Mouse (Mus musculus) limb, embryonic 13.5 days (tissue): ENCODE data around the gene Smyd1. TPM values are rescaled to one million over a fixed set of nuclear protein-coding genes. Genes with fewer than 3 reads are reported as not detected.

Experiments
- ATAC-seq: fragments of 200-750 bp; cut with Nextera tagmentation; 2 replicates; pipeline ENCODE4 v1.8.0; 2017; ENCODE audit warnings: low read depth, moderate number of reproducible peaks, moderate TSS enrichment; ENCODE audit not compliant: low FRiP score
- H3K27ac ChIP-seq: fragments of 300-500 bp; sonication (generic); 2 replicates; pipeline ENCODE4 v1.5.1; 2015; ENCODE audit warnings: inconsistent platforms, mild to moderate bottlenecking, moderate library complexity
- H3K27me3 ChIP-seq: fragments of 300-500 bp; sonication (generic); 2 replicates; pipeline ENCODE4 v1.6.1; 2015; ENCODE audit warnings: mild to moderate bottlenecking, inconsistent platforms
- H3K36me3 ChIP-seq: fragments of 300-500 bp; sonication (generic); 2 replicates; pipeline ENCODE4 v1.6.1; 2015; ENCODE audit warnings: inconsistent platforms, mild to moderate bottlenecking, moderate library complexity
- H3K4me1 ChIP-seq: fragments of 300-500 bp; sonication (generic); 2 replicates; pipeline ENCODE4 v1.6.1; 2015; ENCODE audit warnings: inconsistent platforms
- H3K4me2 ChIP-seq: fragments of 300-500 bp; sonication (generic); replicated peaks from 2 replicates; pipeline ENCODE4 v1.6.1; 2015; ENCODE audit warnings: inconsistent platforms, mild to moderate bottlenecking, moderate library complexity
- H3K4me3 ChIP-seq: fragments of 300-500 bp; sonication (generic); 2 replicates; pipeline ENCODE4 v1.5.1; 2015; ENCODE audit warnings: moderate library complexity, mild to moderate bottlenecking, inconsistent platforms
- H3K9ac ChIP-seq: fragments of 300-500 bp; sonication (generic); 2 replicates; pipeline ENCODE4 v1.6.1; 2015; ENCODE audit warnings: mild to moderate bottlenecking, inconsistent platforms
- H3K9me3 ChIP-seq: fragments of 300-500 bp; sonication (generic); 2 replicates; pipeline ENCODE4 v1.6.1; 2016; ENCODE audit warnings: inconsistent platforms
- WGBS: fragments of 180-500 bp; shearing (Covaris S2); methylation state at CpG from one replicate; pipeline ENCODE4 v1.1.7; 2015; 5-methylcytosine and 5-hydroxymethylcytosine counted together
- microRNA-seq: library from miRNA; unstranded; fragments of <30 nt; microRNA quantifications from one replicate; pipeline ENCODE4, GENCODE M21; 2016
- polyA plus RNA-seq: library from polyadenylated mRNA; unstranded; fragments of >200 nt; fragmentation: Nextera tagmentation; extraction: Ambion mirVana; gene quantifications from 2 replicates; pipeline ENCODE4 v1.2.1, GENCODE M21; 2015

Smyd1 gene
- polyA plus RNA-seq, 1 experiment from 2014 or later: 11.7 TPM

DNA sequence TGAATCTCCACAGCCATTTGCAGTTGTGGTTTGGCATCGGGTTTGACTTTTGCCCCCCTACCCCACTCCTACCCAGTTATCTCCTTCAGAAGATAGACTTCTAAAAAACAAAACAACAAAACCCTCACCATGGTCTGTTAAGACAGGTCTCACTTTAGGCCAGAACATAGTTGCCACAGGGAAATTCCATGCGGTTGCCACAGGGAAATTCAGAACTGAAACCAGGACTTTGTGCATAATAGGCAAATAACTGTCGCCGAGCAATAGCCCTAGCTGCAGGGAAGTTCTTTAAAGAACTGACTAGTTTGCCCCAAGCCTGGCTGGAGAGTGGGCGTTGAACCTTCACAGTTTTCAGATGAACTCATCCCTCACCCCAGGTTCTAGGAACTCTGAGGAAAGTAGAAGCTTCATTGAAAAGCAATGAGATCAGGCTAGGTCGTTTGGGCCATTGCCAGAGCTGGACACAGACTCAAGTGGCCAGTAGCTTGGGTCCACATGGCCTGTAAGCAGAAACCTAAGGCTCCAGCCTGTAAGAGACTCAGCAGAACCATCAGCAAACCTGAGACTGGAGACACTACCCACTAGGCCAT lies 128.8 kb downstream of the Smyd1 start:
- H3K36me3 ChIP-seq: no peaks in the 10 kb centered on the region
- H3K27me3 ChIP-seq: no peaks in the 10 kb centered on the region
- H3K9me3 ChIP-seq: no peaks in the 10 kb centered on the region
- no peak for ATAC-seq
- H3K4me1 ChIP-seq: no peaks in the 10 kb centered on the region
- H3K27ac ChIP-seq: no peak overlapping the region
- H3K4me3 ChIP-seq: no peak overlapping the region
- WGBS: 82% methylated on average over 6 of the region's 6 CpGs
- no peak overlapping the region for H3K4me2 ChIP-seq
- H3K9ac ChIP-seq: no peak overlapping the region

DNA sequence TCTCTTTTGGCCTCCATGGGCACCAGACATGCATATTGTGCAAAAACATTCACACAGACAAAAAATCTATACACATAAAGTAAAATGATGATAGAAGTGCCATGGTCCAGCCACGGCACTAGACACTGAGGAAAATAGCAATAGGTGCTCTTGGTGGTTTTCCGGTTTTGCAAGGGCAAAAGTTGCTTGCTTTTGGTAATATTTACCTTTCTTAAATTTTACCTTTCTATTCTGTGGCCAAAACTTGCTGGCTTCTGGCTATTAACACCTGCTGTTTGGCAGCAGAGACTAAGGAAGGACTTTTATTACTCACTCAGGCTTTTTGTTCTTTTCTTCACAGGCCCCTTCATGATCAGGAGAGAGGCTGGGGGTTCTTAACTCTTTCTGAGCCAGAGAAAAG lies 131.5 kb downstream of the Smyd1 start:
- Histone ChIP-seq H3K4me1 (no peaks in the 10 kb centered on the region), H3K4me3 (no peak overlapping the region), H3K27ac (no peak overlapping the region), H3K4me2 (no peak overlapping the region), H3K9ac (no peak overlapping the region), H3K9me3 (no peaks in the 10 kb centered on the region), H3K27me3 (no peaks in the 10 kb centered on the region), H3K36me3 (no peaks in the 10 kb centered on the region)
- 76% methylated on average over 2 of the region's 2 CpGs for WGBS
- no peak for ATAC-seq

DNA sequence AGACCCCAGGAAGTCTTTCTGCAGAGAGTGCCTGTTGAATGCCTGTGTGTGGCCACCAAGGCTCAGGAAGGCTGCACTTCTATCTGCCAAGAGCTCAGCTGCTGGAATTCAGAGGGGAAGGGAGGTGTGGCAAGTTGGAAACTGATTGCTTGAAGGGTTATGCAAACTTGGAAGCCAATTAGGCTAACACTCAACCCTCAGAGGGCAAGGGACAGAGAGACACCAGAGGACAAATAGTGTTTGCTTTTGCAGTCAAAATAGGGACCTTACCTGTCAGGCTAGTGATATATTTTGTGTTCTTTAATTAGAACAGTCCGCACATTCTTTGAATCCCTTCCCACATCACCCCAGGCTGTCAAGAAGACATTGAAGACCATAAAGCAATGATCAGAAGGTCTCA lies 132.5 kb downstream of the Smyd1 start:
- no peaks in the 10 kb centered on the region for H3K9me3 ChIP-seq
- no peaks in the 10 kb centered on the region for H3K27me3 ChIP-seq
- H3K27ac ChIP-seq: no peak overlapping the region
- no peak overlapping the region for H3K4me2 ChIP-seq
- no peak overlapping the region for H3K9ac ChIP-seq
- H3K36me3 ChIP-seq: no peaks in the 10 kb centered on the region
- 24% methylated on average over 1 of the region's 1 CpGs for WGBS
- H3K4me3 ChIP-seq: no peak overlapping the region
- no peak for ATAC-seq
- H3K4me1 ChIP-seq: no peaks in the 10 kb centered on the region

DNA sequence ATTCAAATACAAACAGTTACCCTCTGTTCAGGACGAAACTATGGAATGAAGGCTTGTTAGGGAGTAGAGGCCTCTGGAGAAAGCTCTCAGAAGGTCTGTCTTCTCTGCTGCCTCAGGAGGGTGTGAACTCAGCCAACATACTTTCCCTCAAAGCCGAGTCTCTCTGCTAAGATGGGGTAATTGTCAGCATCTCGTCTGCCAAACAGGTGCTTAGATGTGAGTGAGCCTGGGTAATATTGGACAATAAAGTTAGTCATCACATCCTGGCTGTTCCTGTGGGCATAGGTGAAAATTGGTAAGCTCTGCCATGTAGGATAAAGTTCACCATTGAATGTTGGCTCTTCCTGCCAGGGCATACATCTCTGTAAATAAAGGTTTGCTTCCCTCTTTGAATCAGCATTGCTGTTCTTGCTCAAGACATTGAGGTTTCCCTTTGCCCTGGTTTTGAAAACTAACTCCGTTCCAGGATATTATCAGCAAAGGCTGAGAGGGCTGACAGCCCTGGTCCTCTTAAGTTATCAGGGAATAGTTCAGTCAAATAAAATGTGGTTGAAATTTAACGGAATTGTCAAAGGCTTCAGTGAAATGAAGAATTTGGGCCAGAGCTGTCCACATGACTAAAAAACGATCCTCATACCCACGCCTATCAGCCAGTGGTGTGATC lies 137.0 kb downstream of the Smyd1 start:
- Histone ChIP-seq H3K9ac (no peak overlapping the region), H3K9me3 (no peaks in the 10 kb centered on the region), H3K27ac (no peak overlapping the region), H3K36me3 (no peaks in the 10 kb centered on the region), H3K4me2 (no peak overlapping the region), H3K4me3 (no peak overlapping the region), H3K27me3 (no peaks in the 10 kb centered on the region), H3K4me1 (no peaks in the 10 kb centered on the region)
- 79% methylated on average over 7 of the region's 7 CpGs for WGBS
- ATAC-seq: no peak

DNA sequence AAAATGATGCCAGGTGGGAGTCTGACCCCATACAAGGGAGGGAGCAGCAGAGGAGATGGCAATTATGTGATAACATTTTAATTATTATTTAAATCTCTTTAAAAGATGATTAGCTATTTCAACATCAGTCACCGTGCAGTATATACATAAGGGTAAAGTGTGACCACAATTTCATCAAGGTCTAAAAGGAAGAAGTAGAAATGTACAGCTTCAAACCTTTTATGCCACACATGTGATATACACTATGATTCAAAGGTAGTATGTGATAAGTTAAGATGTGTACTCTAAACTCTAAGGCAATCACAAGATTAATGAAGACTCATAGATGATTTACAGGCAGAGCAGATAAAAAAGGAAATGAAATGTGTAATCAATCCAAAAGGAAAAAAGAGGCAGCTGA lies 141.4 kb downstream of the Smyd1 start:
- no peaks in the 10 kb centered on the region for H3K9me3 ChIP-seq
- H3K27me3 ChIP-seq: no peaks in the 10 kb centered on the region
- no peak overlapping the region for H3K4me2 ChIP-seq
- no peak overlapping the region for H3K27ac ChIP-seq
- H3K36me3 ChIP-seq: no peaks in the 10 kb centered on the region
- H3K9ac ChIP-seq: no peak overlapping the region
- ATAC-seq: no peak
- 87% methylated on average over 1 of the region's 1 CpGs for WGBS
- no peak overlapping the region for H3K4me3 ChIP-seq
- H3K4me1 ChIP-seq: no peaks in the 10 kb centered on the region

DNA sequence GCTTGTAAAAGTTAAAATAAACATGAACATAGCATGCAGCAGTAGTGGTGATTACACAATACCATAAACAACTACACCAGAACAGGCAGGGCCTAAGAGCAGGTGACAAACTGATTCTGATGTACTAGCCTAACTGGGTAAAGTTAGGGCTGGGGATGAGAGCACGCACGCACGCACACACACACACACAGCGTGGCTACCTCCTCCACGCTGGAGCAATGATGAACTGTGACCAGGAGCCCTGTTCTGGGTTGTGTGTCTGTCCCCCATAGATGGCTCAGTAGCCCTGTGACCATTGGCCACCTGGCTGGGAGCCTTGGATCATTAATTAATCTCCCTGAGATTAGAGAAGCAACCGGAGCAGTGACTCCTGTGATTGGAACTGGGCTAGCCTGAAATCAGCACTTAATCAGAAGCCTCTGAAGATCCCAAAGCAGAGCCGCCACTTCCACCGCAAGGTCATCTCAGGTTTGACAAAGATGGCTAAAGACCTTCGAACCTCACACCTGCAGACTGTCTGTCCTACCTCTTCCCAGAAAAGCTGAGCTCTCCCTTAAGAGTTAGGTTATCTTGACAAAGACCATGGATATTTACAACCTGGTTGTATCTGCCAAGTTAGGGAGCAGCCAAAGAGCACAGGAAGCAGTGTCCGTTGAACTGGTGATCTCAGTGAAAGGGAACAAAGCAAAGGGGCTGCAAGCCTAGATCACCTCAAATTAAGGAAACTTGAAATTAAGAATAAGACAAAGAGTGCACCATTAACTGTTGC lies 149.0 kb downstream of the Smyd1 start:
- no peak overlapping the region for H3K4me2 ChIP-seq
- no peak for ATAC-seq
- no peaks in the 10 kb centered on the region for H3K27me3 ChIP-seq
- H3K9me3 ChIP-seq: no peaks in the 10 kb centered on the region
- no peak overlapping the region for H3K27ac ChIP-seq
- H3K36me3 ChIP-seq: no peaks in the 10 kb centered on the region
- no peak overlapping the region for H3K9ac ChIP-seq
- WGBS: 90% methylated on average over 10 of the region's 10 CpGs
- H3K4me1 ChIP-seq: no peaks in the 10 kb centered on the region
- H3K4me3 ChIP-seq: no peak overlapping the region

DNA sequence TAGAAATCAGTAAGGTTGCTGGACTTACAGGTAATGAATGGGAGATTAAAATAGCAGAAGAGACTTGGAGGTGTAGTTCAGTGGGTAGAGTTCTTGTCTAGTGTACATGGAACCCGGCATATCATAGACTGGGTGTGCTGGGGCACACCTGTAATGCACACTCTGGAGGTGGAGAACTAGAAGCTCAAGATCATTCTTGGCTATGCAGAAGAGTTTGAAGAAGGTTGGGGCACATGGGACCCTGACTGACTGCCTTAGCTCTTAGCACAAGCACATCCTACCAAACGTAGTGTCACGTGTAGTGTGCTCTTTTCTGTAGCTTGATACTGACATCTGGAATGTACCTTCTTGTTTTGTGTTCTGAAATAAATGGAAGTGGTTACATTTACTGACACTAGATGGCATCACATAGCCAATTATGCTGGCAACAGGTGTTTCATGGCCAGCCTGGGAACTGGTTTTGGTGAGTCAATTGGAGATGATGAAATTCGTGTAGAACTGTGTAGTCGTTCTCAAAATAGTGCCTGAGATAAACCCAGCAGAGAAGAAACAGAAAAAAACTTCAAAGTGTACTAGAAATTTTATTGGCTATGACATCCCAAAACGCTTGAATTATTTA lies 155.4 kb downstream of the Smyd1 start:
- no peaks in the 10 kb centered on the region for H3K27me3 ChIP-seq
- no peak overlapping the region for H3K27ac ChIP-seq
- ATAC-seq: no peak
- H3K9ac ChIP-seq: no peak overlapping the region
- WGBS: 42% methylated on average over 6 of the region's 6 CpGs
- H3K4me2 ChIP-seq: no peak overlapping the region
- H3K4me3 ChIP-seq: no peak overlapping the region
- H3K36me3 ChIP-seq: no peaks in the 10 kb centered on the region
- no peaks in the 10 kb centered on the region for H3K4me1 ChIP-seq
- H3K9me3 ChIP-seq: no peaks in the 10 kb centered on the region

DNA sequence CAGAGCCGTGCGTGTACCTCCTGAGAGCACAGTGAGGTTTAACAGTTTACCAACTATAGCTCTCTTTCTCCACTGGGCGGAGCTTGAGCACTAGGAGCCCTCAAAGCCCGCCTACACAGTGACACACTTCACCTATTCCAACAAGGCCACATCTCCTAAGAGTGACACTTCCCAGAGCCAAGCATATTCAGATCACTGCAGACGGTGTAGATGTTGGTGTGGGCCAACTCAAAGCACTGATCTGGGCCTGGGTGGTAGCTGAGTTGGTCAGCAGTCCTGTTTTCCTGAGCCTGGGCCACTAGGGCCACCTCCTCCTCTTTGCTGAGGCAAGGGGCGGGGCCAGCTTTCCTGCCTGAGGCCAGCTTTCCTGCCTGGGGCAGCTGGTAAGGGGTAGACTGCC lies 157.6 kb downstream of the Smyd1 start:
- Histone ChIP-seq H3K9ac (no peak overlapping the region), H3K27ac (no peak overlapping the region), H3K4me3 (no peak overlapping the region), H3K4me1 (no peaks in the 10 kb centered on the region), H3K4me2 (no peak overlapping the region), H3K36me3 (no peaks in the 10 kb centered on the region), H3K9me3 (no peaks in the 10 kb centered on the region), H3K27me3 (no peaks in the 10 kb centered on the region)
- ATAC-seq: 0 out of 2 replicates have a peak, but pooled peaks have one; percentile 51
- WGBS: 27% methylated on average over 6 of the region's 6 CpGs

Small RNA genes lying within 50 kb of the gene (microRNA-seq; reads per million reads assigned to microRNA genes)
- 17.2 reads per million, percentile 33 among the genes with 10 or more reads in this experiment for gene Mir8112

Other genes with a start within 250 kb of the Smyd1 start
- 6.1 and 7.6 TPM in 2 replicates for gene Thnsl2, start 177.8 kb downstream of the Smyd1 start, polyA plus RNA-seq
- gene Fabp1, start 122.4 kb downstream of the Smyd1 start, polyA plus RNA-seq: 0.48 and 2.0 TPM in 2 replicates
- 38.7 and 41.8 TPM in 2 replicates for gene Krcc1, start 50.6 kb downstream of the Smyd1 start, polyA plus RNA-seq
- not detected in 2 replicates for gene Cd8b1, start 555 bp upstream of the Smyd1 start, polyA plus RNA-seq
- gene Cd8a, start 51.2 kb upstream of the Smyd1 start, polyA plus RNA-seq: not detected in 2 replicates
- gene Rmnd5a, start 118.4 kb upstream of the Smyd1 start, polyA plus RNA-seq: 12.3 and 12.5 TPM in 2 replicates
- gene Rnf103, start 171.7 kb upstream of the Smyd1 start, polyA plus RNA-seq: 14.2 and 15.3 TPM in 2 replicates
- gene Chmp3, start 221.6 kb upstream of the Smyd1 start, polyA plus RNA-seq: 54.8 and 58.5 TPM in 2 replicates